Mouse (Mus musculus): ENCODE results near the gene Arid4a. TPM values are rescaled to one million over a fixed set of nuclear protein-coding genes. Genes with fewer than 3 reads are reported as not detected.

Arid4a gene
- total RNA-seq, 1 experiment: 10.9 TPM

DNA sequence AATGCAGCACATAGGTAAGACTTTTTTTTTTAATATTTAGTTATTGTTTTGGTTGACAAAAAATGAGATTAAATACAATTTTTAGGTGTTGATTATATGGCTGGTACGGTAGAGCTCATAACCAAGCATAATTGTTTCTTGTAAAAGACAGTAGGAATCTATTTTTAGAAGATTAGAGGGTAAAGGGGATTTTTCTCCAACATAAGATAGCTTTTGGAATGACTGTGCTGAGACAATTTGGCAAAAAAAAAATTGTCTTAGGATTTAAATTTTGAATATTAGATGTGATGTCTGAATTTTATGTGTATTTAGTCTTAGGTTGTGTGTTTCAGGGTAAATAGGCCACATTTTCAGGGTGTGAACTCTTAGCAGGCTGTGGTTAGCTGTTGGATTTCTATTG lies 32.8 kb downstream of the Arid4a start:
- H3K27ac ChIP-seq (ENCODE audit: insufficient read depth, low read depth, low read length, poor library complexity, severe bottlenecking): no peak overlapping the region
- H3K36me3 ChIP-seq (ENCODE audit: control insufficient read depth, insufficient read depth, low read length, poor library complexity, severe bottlenecking): peaks cover 10% of the 10 kb centered on the region
- in situ Hi-C loops (cut with MboI; ENCODE audit: low sequenced_read_pairs in 2 of 2, unreplicated experiment in 2 of 2): no loop called here
- peaks cover 2 to 4% of the 10 kb centered on the region in 2 experiments; a peak in 2 of 4 replicates for H3K4me1 ChIP-seq (ENCODE audit: control insufficient read depth in 2 of 2, insufficient read depth in 2 of 2, low read length in 2 of 2, poor library complexity in 1 of 2)
- DNase-seq (ENCODE audit: low read depth, low spot score): no peak
- H3K9me3 ChIP-seq (ENCODE audit: control insufficient read depth, insufficient read depth, low read depth, low read length): no peaks in the 10 kb centered on the region
- no peak overlapping the region for H3K9ac ChIP-seq (ENCODE audit: insufficient read depth, low read depth, low read length, poor library complexity, severe bottlenecking)
- no peak overlapping the region for H3K4me3 ChIP-seq (ENCODE audit: insufficient read depth in 1 of 2, low read depth in 1 of 2, low read length in 2 of 2, poor library complexity in 1 of 2, severe bottlenecking in 1 of 2)
- TF ChIP-seq ZC3H11A (IDR thresholded peaks at IDR 0.05; ENCODE audit: borderline replicate concordance, low read depth, low read length) (no peak), CHD2 (IDR thresholded peaks at IDR 0.05; ENCODE audit: low read depth, low read length) (no peak), HCFC1 (IDR thresholded peaks at IDR 0.05; ENCODE audit: borderline replicate concordance, insufficient read depth, low read length) (no peak), MAFK (IDR thresholded peaks at IDR 0.05; ENCODE audit: insufficient read depth, low read depth, low read length) (no peak), ZNF384 (IDR thresholded peaks at IDR 0.05; ENCODE audit: low read depth, low read length) (no peak)

DNA sequence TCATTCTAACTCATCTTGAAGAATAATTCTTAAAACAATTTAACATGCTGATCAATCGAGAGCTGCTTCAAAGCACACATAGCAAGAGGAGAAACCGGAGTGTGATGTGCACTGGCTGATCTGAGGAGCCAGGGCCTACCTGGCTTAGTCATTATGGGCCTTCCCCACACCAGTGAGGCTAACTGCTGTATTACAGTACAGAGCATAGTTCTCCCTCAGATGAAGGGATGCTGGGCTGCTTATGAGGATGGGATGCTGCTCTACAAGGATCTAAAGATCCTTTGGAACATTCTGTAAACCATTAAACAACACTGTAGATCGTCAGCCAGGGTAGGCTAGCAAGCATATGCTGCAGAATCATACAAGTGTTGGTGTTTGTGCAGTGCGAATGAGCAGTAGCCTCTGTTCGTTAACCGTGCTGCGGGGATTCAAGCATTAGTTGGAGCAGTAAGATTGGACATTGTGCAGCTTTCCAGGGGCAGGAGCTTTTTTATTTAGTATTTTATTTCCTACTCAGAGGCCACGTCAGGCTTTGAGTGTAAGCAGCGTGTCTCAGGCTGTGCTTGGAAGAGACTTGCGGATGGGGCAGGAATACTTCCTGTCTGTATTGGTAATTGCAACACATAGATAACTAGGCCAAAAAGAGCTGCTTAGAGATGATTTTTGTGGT lies 33.9 kb downstream of the Arid4a start:
- peaks cover 8% of the 10 kb centered on the region for H3K36me3 ChIP-seq (ENCODE audit: control insufficient read depth, insufficient read depth, low read length, poor library complexity, severe bottlenecking)
- DNase-seq (ENCODE audit: low read depth, low spot score): no peak
- H3K4me1 ChIP-seq (ENCODE audit: control insufficient read depth in 2 of 2, insufficient read depth in 2 of 2, low read length in 2 of 2, poor library complexity in 1 of 2): peaks cover 2 to 4% of the 10 kb centered on the region in 2 experiments; a peak in 2 of 4 replicates
- TF ChIP-seq HCFC1 (IDR thresholded peaks at IDR 0.05; ENCODE audit: borderline replicate concordance, insufficient read depth, low read length): no peak
- TF ChIP-seq ZC3H11A (IDR thresholded peaks at IDR 0.05; ENCODE audit: borderline replicate concordance, low read depth, low read length): no peak
- TF ChIP-seq MAFK (IDR thresholded peaks at IDR 0.05; ENCODE audit: insufficient read depth, low read depth, low read length): no peak
- no peak for TF ChIP-seq ZNF384 (IDR thresholded peaks at IDR 0.05; ENCODE audit: low read depth, low read length)
- no peak for TF ChIP-seq CHD2 (IDR thresholded peaks at IDR 0.05; ENCODE audit: low read depth, low read length)
- no peak overlapping the region for H3K4me3 ChIP-seq (ENCODE audit: insufficient read depth in 1 of 2, low read depth in 1 of 2, low read length in 2 of 2, poor library complexity in 1 of 2, severe bottlenecking in 1 of 2)
- H3K9ac ChIP-seq (ENCODE audit: insufficient read depth, low read depth, low read length, poor library complexity, severe bottlenecking): no peak overlapping the region
- no peaks in the 10 kb centered on the region for H3K9me3 ChIP-seq (ENCODE audit: control insufficient read depth, insufficient read depth, low read depth, low read length)
- no peak overlapping the region for H3K27ac ChIP-seq (ENCODE audit: insufficient read depth, low read depth, low read length, poor library complexity, severe bottlenecking)
- in situ Hi-C loops (cut with MboI; ENCODE audit: low sequenced_read_pairs in 2 of 2, unreplicated experiment in 2 of 2): no loop called here

DNA sequence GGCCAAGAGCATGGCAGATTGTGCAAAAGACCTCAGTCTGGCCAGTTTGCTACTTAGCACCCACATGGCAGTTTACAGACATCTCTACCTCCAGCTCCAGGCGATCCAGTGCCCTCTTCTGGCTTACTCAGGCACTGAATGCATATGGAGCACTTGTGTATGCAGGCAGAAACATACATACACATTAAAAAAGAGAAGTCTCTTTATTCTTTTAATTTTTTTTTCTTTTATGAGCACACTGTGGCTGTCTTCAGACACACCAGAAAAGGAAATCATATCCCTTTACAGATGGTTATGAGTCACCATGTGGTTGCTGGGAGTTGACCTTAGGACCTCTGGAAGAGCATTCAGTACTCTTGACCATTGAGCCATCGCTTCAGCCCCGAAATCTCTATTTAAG lies 35.3 kb downstream of the Arid4a start:
- Histone ChIP-seq H3K27ac (ENCODE audit: insufficient read depth, low read depth, low read length, poor library complexity, severe bottlenecking) (no peak overlapping the region), H3K4me3 (ENCODE audit: insufficient read depth in 1 of 2, low read depth in 1 of 2, low read length in 2 of 2, poor library complexity in 1 of 2, severe bottlenecking in 1 of 2) (no peak overlapping the region), H3K9me3 (ENCODE audit: control insufficient read depth, insufficient read depth, low read depth, low read length) (no peaks in the 10 kb centered on the region), H3K36me3 (ENCODE audit: control insufficient read depth, insufficient read depth, low read length, poor library complexity, severe bottlenecking) (peaks cover 9% of the 10 kb centered on the region), H3K9ac (ENCODE audit: insufficient read depth, low read depth, low read length, poor library complexity, severe bottlenecking) (no peak overlapping the region), H3K4me1 (ENCODE audit: control insufficient read depth in 2 of 2, insufficient read depth in 2 of 2, low read length in 2 of 2, poor library complexity in 1 of 2) (peaks cover 2 to 4% of the 10 kb centered on the region in 2 experiments; a peak in 2 of 4 replicates)
- no peak for DNase-seq (ENCODE audit: low read depth, low spot score)
- no peak for TF ChIP-seq ZC3H11A (IDR thresholded peaks at IDR 0.05; ENCODE audit: borderline replicate concordance, low read depth, low read length)
- TF ChIP-seq ZNF384 (IDR thresholded peaks at IDR 0.05; ENCODE audit: low read depth, low read length): no peak
- TF ChIP-seq MAFK (IDR thresholded peaks at IDR 0.05; ENCODE audit: insufficient read depth, low read depth, low read length): no peak
- no peak for TF ChIP-seq HCFC1 (IDR thresholded peaks at IDR 0.05; ENCODE audit: borderline replicate concordance, insufficient read depth, low read length)
- TF ChIP-seq CHD2 (IDR thresholded peaks at IDR 0.05; ENCODE audit: low read depth, low read length): no peak
- in situ Hi-C loops (cut with MboI; ENCODE audit: low sequenced_read_pairs in 2 of 2, unreplicated experiment in 2 of 2): no loop called here

DNA sequence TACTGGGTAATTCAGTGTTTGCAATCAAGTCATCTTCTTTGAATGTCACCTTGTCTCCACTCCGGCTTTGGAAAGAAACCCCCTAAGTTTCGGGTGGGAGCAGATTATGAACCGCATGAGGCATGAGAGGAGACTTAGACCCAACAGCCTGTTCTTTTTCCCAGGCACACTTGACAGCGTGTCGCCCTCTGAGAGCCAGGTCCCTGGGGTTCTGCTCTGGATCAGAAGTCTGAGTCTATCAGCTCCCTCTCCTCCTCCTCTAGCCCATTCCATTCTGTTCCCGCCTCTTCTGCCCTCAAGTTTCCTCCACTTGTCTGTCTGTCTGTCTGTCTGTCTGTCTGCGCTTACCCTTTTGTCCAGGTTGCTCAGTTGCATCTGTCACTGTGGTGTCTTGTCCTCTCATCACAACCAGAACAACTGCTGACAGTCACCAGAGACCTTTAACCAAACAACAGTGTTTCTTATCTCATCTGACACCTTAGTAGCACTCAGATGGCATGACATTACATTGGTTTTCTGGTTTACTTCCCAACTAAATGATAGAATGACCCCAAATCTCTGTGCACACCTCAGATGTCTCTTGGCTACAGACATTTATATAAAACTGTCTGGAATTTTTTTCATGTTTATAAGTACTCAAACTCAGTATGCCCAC lies 36.7 kb downstream of the Arid4a start:
- H3K4me1 ChIP-seq (ENCODE audit: control insufficient read depth in 2 of 2, insufficient read depth in 2 of 2, low read length in 2 of 2, poor library complexity in 1 of 2): peaks cover 2 to 4% of the 10 kb centered on the region in 2 experiments; a peak in 2 of 4 replicates
- TF ChIP-seq ZNF384 (IDR thresholded peaks at IDR 0.05; ENCODE audit: low read depth, low read length) (no peak), HCFC1 (IDR thresholded peaks at IDR 0.05; ENCODE audit: borderline replicate concordance, insufficient read depth, low read length) (no peak), MAFK (IDR thresholded peaks at IDR 0.05; ENCODE audit: insufficient read depth, low read depth, low read length) (no peak), CHD2 (IDR thresholded peaks at IDR 0.05; ENCODE audit: low read depth, low read length) (no peak), ZC3H11A (IDR thresholded peaks at IDR 0.05; ENCODE audit: borderline replicate concordance, low read depth, low read length) (no peak)
- H3K9ac ChIP-seq (ENCODE audit: insufficient read depth, low read depth, low read length, poor library complexity, severe bottlenecking): no peak overlapping the region
- no peak overlapping the region for H3K27ac ChIP-seq (ENCODE audit: insufficient read depth, low read depth, low read length, poor library complexity, severe bottlenecking)
- H3K4me3 ChIP-seq (ENCODE audit: insufficient read depth in 1 of 2, low read depth in 1 of 2, low read length in 2 of 2, poor library complexity in 1 of 2, severe bottlenecking in 1 of 2): no peak overlapping the region
- H3K36me3 ChIP-seq (ENCODE audit: control insufficient read depth, insufficient read depth, low read length, poor library complexity, severe bottlenecking): 0 out of 2 replicates have a peak, but pooled peaks cover 2% of the 10 kb centered on the region
- in situ Hi-C loops (cut with MboI; ENCODE audit: low sequenced_read_pairs in 2 of 2, unreplicated experiment in 2 of 2): no loop called here
- H3K9me3 ChIP-seq (ENCODE audit: control insufficient read depth, insufficient read depth, low read depth, low read length): no peaks in the 10 kb centered on the region
- no peak for DNase-seq (ENCODE audit: low read depth, low spot score)

Data from ES-E14 (cell line).